Mouse (Mus musculus) lung, postnatal 0 days (tissue): ENCODE data around the gene Bex6.

Experiments used
- CTCF ChIP-seq: IDR thresholded peaks from 2 replicates; pipeline ENCODE4 v1.5.1; 2016; ENCODE audit warnings: antibody characterized with exemption, mild to moderate bottlenecking
- EP300 ChIP-seq: IDR thresholded peaks from 2 replicates; pipeline ENCODE4 v1.6.1; 2016; ENCODE audit warnings: antibody characterized with exemption, mild to moderate bottlenecking, control low read depth

GRCm38 (mm10) chr16:32130190-32130826, 49.3 kb upstream of the Bex6 start:
- TF ChIP-seq CTCF, result no peak
- peak; percentile 91 for TF ChIP-seq EP300
